Mouse (Mus musculus) adrenal gland, postnatal 10 days (tissue): ENCODE measurements around the gene Msi2. TPM values are rescaled to one million over a fixed set of nuclear protein-coding genes. Genes with fewer than 3 reads are reported as not detected.

Experiments used
- DNase-seq: peaks from one replicate; pipeline ENCODE4 v3.0.0; 2021; ENCODE audit warnings: mixed read lengths
- total RNA-seq, 2 experiments: library from RNA; stranded (reverse); gene quantifications; 2 replicates each; pipeline ENCODE4 v1.2.3; 2021

The Msi2 gene
- total RNA-seq, 2 experiments from 2014 or later, result 149 to 152 TPM

DNA sequence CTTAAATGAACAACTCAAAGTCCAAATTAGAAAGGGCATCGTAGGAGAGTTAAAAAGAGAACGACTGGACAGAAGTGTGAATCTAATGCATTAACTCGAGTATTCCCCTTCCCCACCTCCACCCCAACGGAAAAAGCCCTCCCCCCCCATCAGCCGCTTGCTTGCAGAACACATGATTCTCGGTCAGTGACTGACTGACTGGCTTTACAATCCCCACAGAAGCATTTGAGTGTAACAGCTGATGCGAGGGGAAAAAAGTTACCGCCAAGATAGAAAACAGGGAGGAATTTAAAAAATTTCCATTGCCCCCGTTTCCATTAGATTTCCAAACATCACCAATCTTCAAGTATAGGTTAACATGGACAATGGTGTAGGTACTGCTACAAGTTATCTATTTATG is 4.8 kb downstream of the Msi2 start:
- no peak for DNase-seq

DNA sequence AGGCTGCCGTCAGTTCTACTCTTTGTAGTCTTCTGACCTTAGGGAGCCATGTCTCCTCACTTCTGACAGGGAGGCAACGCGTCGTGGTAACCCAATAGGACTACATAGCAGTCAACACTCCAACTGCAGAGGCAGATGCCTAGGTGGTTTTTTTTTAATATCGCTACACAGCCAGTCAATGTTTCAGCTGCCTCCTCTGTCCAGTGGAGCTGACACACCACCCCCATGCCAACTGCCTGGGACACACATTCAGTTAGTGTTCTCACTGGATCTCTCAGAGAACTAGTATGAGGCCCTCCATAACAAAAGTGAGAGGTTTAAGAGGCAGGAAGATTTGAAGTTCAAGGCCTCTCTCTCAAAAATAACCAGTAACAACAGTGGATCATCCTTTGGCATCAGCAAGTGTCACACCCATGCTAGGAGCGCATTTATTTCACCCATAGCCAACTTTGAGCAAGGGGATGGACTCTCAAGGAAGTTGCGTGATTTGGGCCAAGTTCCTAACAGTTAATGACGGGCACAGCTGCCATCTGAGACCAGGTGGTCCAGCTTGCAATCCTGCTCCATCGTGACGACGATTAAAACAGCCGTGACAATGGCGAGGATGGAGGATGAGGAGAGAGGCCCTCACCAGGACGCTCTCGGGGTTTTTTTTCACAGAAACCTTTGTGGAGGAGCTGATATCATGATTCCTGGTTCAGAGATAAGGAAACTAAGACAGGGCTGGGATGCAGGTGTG is 8.3 kb downstream of the Msi2 start:
- no peak for DNase-seq

DNA sequence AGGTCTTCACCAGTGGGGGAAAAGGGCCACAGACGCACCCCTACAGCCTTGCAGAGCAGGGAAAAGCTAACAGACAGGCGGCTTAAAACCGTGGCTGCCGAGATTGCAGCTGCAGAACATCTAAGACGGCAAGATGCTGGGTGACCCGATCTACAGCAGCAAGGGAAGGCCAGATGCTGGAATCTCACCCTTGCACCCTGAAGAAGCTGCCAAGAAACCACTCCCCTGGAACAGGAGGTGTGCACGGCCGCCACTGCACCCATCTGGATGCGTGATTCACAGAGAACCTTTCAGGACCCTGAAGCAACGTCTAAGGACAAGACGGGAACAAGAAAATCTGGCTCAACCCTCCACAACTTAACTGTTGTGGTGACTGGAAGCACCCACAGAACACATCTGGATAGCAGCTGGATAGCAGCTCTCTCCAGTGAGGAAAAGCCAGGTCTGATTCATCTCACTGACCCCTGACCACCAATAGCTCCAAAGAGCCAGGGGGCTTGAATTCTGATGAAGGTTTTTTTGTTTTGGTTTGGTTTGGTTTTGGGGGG is 11.0 kb downstream of the Msi2 start:
- DNase-seq, result no peak

DNA sequence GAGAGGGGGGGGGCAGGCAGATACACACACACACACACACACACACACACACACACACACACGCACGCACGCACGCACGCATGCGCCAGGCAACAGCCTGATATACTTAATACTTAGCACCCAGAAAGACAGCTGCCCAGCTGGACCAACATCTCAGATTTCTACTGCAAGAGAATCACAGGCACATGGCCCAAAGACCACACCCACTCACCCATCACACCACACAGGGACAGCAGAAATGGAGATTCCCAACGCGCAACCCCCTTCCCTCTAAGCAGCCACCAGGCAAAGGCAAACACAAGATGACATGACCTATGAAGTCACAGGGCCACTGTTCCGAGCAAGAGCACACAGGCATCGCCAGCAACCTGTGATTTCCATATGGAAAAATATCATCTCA is 13.6 kb downstream of the Msi2 start:
- DNase-seq, result no peak

DNA sequence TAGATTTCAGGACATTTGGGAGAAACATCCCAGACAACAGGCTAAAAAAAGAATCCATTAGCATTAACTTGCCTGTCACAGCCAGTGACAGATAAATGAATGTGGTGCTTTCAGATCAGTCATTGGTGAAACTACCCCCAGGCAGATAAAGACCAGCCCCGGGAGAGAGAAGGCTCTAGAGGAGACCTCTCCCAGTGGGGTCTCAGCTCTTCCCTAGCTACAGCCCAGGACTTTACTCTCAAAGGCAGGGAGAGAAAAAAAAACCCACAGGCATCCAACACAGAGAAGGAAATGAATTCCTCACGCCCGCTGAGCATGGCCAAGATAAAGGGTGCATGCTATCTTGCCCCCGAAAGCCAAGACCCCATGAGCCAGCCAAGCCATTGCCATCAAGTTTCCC is 15.1 kb downstream of the Msi2 start:
- DNase-seq, result no peak

DNA sequence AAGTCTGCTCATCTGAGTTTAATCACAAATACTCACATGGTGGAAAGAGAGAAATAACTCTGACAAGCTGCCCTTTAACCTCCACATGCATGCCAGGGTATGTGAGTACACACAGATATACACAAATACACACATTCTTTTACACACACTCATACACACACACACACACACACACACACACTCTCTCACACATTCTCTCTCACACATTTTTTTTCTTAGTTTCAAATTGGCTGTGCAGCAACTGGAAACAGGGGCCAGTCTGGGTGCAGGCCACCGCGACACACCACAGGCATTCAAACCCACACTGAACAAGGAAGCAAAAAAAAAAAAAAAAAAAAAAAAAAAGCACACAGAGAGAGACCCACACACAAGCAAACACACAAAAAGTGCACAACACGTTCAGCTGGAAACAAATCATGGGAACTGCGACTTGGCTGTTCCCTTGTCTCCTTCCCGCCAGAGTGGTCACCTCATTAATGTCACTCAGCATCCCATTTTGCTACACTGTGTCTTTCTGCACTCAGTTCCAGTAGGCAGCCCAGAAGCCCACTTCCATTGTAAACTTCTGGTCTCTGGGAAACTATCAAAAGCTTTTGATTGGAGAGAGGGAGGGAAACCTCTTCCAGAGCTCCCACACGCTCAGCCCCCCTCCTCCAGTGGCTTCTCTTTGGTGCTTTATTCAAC is 16.2 kb downstream of the Msi2 start:
- no peak for DNase-seq

DNA sequence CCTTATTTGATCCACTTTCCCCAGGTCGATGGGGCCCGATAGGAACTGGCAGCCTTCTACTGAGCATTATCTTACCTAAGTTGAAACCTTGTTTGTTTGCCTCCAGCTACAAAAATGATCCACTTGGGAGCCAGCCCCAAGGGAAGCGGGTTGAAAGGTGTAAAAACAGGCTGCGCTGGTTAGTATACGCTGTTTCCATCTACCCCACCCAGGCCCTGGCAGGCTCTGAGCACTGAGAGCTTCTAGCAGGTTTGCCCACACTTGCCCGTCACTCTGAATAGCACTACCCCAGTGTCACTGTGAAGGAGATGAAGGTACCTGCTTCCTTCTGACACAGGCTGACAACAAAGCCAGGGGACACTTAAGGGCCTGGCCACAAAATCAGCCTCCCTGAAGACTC is 17.3 kb downstream of the Msi2 start:
- no peak for DNase-seq

DNA sequence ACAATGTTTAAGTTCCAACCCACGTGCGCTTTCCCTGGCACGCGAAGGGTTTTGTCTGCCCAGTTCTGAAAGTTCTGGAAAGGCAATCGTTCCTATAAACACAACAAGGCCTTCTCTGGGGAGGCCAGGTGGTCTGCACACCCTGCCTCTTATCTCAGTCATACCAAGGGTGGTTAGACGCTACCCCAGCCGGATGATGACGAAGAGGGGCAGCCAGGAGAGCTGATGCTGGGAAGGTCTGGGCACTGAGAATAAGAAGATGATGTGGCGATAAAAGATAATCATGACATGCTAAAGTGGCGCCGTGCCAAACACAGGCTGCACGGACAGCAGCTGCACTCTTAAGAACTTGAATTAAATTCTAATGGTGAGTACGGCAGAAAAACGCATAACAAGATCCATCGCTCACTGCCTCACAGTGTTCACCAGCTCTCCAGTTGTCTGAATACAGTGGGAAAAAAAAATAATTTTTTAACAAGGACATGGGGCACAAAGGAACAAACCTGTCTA is 18.1 kb downstream of the Msi2 start:
- DNase-seq, result no peak

DNA sequence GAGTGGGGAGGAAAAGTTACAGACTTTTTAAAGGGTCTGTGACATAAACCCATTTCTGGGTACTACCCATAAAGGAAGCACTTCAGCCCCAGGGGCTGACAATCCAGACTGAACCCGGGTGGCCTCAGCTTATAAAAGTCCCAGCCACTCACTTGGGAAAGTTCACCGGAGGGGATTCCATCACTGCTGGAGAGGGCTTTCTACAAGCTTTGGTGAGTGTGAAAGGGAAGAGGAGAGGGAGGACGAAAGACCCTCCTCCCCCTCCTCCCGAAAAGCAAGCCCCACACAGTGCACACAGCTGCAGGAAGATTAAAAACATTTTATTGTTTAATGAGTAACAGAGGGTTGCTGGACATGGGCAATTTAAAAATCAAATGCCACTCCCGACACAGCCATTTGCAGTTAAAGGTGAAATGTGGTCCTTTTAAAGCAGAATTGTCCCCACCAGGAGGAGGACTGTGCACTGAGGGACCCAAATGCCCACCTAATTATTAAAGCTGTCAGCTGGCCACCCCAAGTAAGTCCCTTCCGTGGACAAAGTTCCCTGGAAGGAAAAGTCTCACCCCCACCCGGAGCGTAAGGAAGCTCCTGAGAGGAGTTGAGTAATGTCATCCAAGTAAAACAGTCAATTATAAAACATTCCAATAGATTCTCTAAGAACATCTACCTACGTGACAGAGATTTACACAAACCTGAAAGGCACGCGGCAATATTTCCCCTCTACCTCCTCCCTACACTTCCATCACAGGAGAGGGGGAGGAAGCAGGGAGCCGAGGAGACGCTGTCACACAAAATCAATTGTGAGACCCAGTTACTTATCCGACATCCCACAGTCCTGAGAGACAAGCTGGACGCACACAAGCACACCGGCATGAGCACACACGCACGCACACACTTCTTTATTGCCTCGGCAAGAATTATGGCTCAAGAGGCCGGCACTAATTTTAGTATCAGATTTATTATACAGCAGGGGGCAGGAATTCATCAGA is 24.1 kb downstream of the Msi2 start:
- DNase-seq, result no peak

DNA sequence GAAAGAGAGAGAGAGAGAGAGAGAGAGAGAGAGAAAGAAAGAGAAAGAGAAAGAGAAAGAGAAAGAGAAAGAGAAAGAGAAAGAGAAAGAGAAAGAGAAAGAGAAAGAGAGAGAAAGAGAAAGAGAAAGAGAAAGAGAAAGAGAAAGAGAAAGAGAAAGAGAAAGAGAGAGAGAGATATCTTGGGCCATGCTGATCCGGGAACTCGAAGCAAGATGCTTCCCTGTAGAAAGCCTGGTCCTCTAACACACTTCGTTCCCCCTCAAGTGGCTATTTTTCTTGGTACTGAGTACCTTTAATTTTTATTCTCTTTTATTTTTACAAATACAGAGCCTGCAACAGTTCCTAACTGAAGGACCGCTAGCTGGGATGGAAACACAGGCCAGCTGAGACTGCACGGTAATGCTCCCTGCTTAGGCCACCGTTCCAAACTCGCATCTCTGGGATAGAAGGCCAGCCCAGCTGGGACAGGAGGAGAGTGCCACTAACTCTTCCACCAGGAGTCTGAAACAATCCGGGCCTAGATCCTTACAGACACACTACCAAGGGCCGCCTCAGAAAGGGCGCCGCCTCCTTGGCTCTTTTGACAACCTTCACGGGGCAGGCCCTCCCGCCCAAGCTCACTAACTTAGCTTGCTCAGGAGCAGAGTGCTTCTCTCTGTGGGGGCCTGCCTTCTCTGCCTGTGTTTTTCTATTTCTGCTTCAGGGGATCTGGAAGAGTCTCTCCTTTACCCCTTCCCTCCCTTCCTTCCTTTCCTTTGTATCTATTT is 25.1 kb downstream of the Msi2 start:
- DNase-seq, result peak; percentile 42

DNA sequence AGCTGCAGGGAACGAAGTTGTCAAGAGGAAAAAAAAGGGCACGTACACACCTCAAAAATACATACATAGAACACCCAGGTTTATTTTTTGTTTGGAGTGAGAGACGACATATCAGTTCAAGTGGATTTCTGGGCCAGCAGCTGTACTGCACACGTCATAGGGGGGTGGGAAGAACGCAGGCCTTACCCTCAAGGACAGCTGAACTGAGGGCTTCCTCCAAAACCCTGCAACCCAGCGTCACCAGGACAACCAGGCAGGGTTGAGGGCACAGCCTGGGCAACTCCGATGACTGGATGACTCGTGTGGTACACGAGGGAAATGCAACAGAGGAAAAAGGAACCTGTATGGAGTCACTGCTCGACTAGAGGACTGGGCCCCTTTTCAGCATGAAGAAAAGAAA is 25.9 kb downstream of the Msi2 start:
- peak; percentile 80 for DNase-seq

DNA sequence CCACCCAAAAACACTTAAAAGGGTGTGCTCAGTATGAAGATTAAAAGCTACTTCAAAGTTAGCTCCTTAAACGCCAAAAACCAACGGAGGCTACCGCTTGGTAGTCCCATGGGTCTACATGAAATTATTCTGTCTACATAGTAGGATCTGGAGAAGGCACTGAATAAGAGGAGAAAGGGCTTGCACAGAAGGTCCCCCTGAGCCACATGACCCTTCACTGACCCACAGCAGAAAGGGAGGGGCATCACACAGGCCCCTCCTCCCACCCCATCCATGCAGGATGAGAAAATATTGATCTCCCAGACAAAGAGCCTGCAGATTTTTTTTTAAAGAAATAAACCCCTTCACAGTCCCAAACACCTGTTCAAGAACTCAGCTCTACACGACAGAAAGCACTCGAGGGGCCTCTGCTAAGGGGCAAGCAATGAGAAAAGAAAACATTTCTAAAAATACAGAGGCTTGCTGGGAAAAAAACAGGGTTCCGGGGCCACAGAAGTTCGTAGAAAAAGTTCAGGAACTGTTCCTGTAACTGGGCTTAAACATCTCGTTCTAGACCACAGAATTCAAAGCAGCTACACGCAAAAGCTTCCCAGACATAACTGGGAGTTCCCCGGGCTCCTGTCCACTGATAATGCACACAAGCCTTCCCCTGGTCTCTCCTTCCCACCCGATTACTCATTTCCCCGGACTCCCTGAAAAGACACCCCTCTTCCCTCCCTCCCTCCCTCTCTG is 27.6 kb downstream of the Msi2 start:
- DNase-seq, result no peak

DNA sequence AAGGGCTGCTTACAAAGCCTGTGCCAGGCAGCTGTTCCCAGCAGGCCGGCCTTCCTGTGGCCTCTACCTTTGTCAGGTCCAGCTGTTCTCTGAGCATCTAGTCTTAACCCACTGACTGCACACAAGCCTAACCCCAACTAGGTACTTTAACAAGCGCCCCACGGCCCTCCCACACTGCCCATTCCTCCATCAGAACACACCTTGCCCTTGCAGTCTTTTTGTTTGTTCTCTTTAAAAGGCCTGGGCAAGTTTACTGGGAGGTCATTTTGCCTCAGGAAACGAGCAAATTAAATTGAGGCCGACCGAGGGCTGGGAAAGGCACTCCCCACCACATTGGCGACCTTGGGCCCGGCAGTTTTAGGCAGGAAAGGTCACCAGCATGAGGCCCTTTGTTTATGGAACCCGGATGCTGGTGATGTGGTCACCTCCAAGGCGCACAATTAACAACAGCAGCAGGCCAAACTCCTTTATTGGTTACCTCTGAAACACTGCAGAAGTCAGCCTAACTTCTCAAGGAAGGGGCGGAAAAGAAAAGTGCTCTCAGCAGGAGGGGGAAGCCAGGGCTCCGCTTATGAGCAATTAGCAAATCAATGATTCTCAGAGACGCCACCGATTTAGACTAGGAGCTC is 28.4 kb downstream of the Msi2 start:
- peak; percentile 46 for DNase-seq

DNA sequence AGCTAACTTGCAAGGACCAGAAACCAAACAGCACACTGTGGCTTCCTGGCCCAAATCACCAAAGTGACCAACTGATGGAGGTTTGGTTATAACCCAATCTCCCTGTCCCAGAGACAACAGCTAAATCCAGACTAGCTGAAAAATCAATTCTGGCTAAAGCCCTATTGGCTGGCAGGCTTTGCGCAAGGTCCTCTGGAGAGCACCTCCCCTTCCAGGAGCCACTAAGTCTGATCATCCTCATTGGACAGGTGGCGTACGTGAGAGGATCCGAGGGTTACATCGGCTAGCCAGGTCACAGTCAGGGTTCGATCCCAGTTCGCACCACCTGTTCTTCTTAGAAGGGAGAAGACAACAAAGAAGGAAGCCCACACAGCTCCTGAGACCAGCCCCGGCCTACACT is 29.7 kb downstream of the Msi2 start:
- no peak for DNase-seq

DNA sequence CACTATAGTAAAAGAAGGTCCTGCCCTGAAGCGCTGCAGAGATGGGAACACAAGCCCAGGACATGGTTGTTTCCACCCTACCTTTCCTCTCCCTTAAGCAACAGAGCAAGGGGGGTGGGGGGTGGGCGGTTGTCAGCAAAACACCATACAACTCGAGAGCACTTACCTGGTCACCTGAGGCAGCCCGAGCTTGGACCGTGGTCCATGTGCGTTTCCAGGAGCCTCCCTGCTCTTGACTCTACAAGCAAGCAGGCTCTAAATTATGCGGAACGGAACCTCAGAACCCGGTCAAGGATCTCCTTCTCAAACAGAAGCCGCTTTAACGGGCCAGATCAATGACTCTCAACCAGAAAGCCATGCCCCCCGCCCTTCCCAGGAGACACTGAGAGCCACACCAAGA is 30.6 kb downstream of the Msi2 start:
- DNase-seq, result no peak

DNA sequence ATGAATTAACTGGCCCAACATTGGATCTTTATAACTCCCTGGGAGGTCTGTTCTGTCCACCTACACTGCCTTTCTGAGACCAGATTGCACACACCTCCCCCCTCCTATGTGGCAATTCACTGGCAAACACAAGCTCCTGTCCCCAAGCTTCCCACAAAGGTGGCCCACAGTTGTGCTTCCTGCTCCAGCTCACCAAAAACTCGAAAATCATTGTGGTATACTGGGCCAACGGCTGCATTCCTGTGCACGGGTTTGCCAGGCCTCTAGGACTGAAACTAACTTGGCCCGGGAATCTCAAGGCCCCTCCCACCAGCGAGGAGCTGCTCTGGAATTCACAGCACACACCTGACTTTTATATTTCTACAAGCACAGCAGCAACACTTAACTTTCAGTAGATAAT is 31.3 kb downstream of the Msi2 start:
- DNase-seq, result no peak

DNA sequence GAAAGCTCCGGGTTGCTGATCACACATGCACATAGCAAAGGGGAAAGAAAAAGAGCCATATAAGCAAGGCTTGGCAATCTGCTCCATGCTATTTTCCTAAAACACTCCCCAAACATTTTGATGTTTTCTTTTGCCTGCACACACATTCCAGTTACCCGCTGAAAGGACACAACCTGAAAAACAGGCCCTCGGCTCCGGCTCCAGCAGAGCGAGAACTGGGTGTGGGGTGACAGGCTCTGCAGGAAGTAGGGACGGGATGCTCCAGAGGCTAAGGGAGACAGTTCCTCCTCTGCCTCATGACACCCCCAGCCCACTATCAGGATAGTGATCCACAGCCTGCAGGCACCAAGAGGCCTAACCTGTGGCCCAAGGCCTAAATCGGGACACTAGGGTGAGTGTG is 32.3 kb downstream of the Msi2 start:
- DNase-seq, result no peak

DNA sequence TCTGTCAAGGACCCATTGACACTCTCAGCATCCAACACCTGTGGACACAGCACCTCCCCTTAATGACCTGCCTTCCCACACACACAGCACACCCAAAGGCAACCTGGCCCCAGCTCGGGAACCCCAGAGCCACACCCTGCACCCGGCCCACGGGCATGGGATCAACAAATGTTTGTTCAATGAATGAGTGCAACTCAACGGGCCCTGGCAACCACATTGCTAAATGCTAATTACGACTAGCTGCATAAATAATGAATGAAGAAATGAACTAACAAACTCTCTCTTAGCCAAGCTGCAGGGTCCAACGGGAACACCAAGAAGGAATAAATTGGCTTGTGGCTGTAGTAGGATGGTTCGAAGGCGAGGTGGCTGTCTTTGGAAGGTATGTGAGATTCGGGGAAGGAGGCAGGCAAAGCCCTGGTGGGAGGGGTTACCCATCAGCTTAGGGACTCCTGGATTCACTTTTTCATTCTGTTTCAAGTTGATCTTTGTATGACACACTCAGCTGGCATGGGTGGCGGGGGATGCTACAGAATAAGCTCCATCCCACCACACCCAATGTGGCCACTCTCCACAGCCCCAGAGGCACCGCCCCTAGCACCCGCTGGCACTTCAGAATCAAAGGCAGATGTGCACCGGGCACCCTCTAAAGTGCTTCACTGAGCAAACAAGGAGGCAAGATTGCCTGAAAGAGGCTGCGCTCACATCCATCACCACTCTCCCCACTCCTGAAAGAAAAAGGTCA is 35.1 kb downstream of the Msi2 start:
- DNase-seq, result no peak

DNA sequence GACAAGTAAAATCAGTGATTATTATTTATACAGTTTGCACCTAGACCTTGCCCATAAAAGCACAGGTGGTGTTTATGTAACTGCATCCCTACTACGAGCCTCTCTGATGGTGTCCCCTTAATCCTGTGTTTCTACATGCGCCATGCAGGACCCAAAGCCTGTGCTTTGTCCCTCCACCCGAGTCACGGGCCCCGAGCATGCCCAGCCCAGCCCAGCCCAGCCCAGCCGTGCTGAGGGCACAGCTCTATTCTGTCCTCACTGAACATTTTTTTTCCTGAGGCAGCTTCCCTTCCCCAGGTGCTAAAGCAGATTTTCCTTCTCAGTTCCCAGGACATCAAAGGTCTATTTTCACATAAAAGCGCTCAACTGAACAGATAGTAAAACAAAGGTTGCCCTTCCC is 41.0 kb downstream of the Msi2 start:
- DNase-seq, result no peak

DNA sequence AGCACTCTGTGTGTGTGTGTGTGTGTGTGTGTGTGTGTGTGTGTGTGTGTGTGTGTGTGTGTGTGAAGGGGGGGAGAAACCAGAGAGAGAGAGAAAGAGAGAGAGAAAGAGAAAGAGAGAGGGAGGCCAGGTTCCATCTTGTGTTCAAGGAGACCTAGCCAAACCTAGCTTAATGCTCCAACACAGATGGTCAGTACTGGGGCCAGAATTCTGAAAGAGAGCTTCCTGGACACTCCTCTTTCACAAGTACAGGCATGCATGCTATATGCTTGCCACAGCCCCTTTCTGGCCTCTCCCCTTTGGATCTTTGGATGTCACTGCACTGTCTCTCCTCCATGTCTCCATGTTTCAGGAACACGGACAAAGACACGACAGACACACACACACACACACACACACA is 41.7 kb downstream of the Msi2 start:
- no peak for DNase-seq
